Mouse (Mus musculus) E14TG2a.4 (cell line): ENCODE measurements around the gene Zranb1.

Source experiments
- CTCF ChIP-seq: conservative IDR thresholded peaks from 2 replicates; pipeline ENCODE4 v1.5.1; 2014; ENCODE audit warnings: low read length
- POU5F1 ChIP-seq: IDR thresholded peaks from 2 replicates; pipeline ENCODE4 v1.6.1; 2014; ENCODE audit warnings: low read length, borderline replicate concordance

- TF ChIP-seq CTCF (no peak), POU5F1 (no peak)
Measured at GRCm38 (mm10) chr7:132891561-132892310, 39.2 kb upstream of the Zranb1 start.
